Mouse (Mus musculus) hindbrain, embryonic 16.5 days (tissue): ENCODE results near the gene Lmtk2. TPM values are rescaled to one million over a fixed set of nuclear protein-coding genes. Genes with fewer than 3 reads are reported as not detected.

Experiments used
- ATAC-seq: fragments of 200-750 bp; cut with Nextera tagmentation; 2 replicates; pipeline ENCODE4 v1.8.0; 2017; ENCODE audit warnings: moderate TSS enrichment, moderate library complexity
- H3K27ac ChIP-seq: fragments of 300-500 bp; sonication (generic); 2 replicates; pipeline ENCODE4 v1.5.1; 2014; ENCODE audit warnings: low read depth, mild to moderate bottlenecking, control low read depth, low read length, moderate library complexity
- H3K27me3 ChIP-seq: fragments of 300-500 bp; sonication (generic); replicated peaks from 2 replicates; pipeline ENCODE4 v1.6.1; 2014; ENCODE audit warnings: low read length; ENCODE audit not compliant: control insufficient read depth, insufficient read depth
- H3K36me3 ChIP-seq: fragments of 300-500 bp; sonication (generic); 2 replicates; pipeline ENCODE4 v1.6.1; 2014; ENCODE audit warnings: mild to moderate bottlenecking, low read length, moderate library complexity, mixed read lengths; ENCODE audit not compliant: control insufficient read depth, insufficient read depth
- H3K4me1 ChIP-seq: fragments of 300-500 bp; sonication (generic); 2 replicates; pipeline ENCODE4 v1.6.1; 2014; ENCODE audit warnings: low read depth, low read length; ENCODE audit not compliant: control insufficient read depth, insufficient read depth
- H3K4me2 ChIP-seq: fragments of 300-500 bp; sonication (generic); 2 replicates; pipeline ENCODE4 v1.6.1; 2014; ENCODE audit warnings: mild to moderate bottlenecking, low read length, control low read depth, moderate library complexity
- H3K4me3 ChIP-seq: fragments of 300-500 bp; sonication (generic); 2 replicates; pipeline ENCODE4 v1.5.1; 2014; ENCODE audit warnings: mild to moderate bottlenecking, low read length, control low read depth, moderate library complexity
- H3K9ac ChIP-seq: fragments of 300-500 bp; sonication (generic); 2 replicates; pipeline ENCODE4 v1.6.1; 2014; ENCODE audit warnings: low read depth, mild to moderate bottlenecking, control low read depth, low read length, moderate library complexity
- H3K9me3 ChIP-seq: fragments of 300-500 bp; sonication (generic); 2 replicates; pipeline ENCODE4 v1.6.1; 2014; ENCODE audit warnings: mild to moderate bottlenecking, low read length, moderate library complexity; ENCODE audit not compliant: control insufficient read depth
- WGBS: fragments of 180-500 bp; shearing (Covaris S2); extraction: QIAGEN DNeasy Blood & Tissue Kit; methylation state at CpG from one replicate; pipeline ENCODE4 v1.1.7; 2014; 5-methylcytosine and 5-hydroxymethylcytosine counted together
- polyA plus RNA-seq: library from polyadenylated mRNA; unstranded; fragments of >200 nt; fragmentation: Nextera tagmentation; extraction: Ambion mirVana; gene quantifications from 2 replicates; pipeline ENCODE4 v1.2.1, GENCODE M21; 2015

Gene Lmtk2
- polyA plus RNA-seq, 1 experiment from 2014 or later = 9.1 TPM

- peak; percentile 69 for ATAC-seq
- 19% methylated on average over 4 of the region's 4 CpGs for WGBS
- H3K9me3 ChIP-seq = no peaks in the 10 kb centered on the region
- H3K27me3 ChIP-seq = no peaks in the 10 kb centered on the region
- no peak overlapping the region for H3K9ac ChIP-seq
- peaks cover 18% of the 10 kb centered on the region for H3K36me3 ChIP-seq
- H3K4me3 ChIP-seq = no peak overlapping the region
- H3K4me2 ChIP-seq = no peak overlapping the region
- no peaks in the 10 kb centered on the region for H3K4me1 ChIP-seq
- no peak overlapping the region for H3K27ac ChIP-seq
These were observed 58.4 kb downstream of the Lmtk2 start for GRCm38 (mm10) chr5:144158604-144159003.

- Histone ChIP-seq H3K4me1 (no peaks in the 10 kb centered on the region), H3K9ac (no peak overlapping the region), H3K36me3 (peaks cover 20% of the 10 kb centered on the region), H3K4me2 (no peak overlapping the region), H3K4me3 (no peak overlapping the region), H3K9me3 (no peaks in the 10 kb centered on the region), H3K27ac (no peak overlapping the region), H3K27me3 (no peaks in the 10 kb centered on the region)
- 0 out of 2 replicates have a peak, but pooled peaks have one; percentile 17 for ATAC-seq
- 82% methylated on average over 8 of the region's 8 CpGs for WGBS
These were observed 58.9 kb downstream of the Lmtk2 start for GRCm38 (mm10) chr5:144159137-144159536.

- Histone ChIP-seq H3K27ac (no peak overlapping the region), H3K4me1 (no peaks in the 10 kb centered on the region), H3K36me3 (peaks cover 25% of the 10 kb centered on the region), H3K9me3 (no peaks in the 10 kb centered on the region), H3K4me3 (no peak overlapping the region), H3K27me3 (no peaks in the 10 kb centered on the region), H3K9ac (no peak overlapping the region), H3K4me2 (no peak overlapping the region)
- WGBS = 93% methylated on average over 5 of the region's 5 CpGs
- ATAC-seq = no peak
These were observed 62.0 kb downstream of the Lmtk2 start for GRCm38 (mm10) chr5:144162080-144162812.

GRCm38 (mm10) chr5:144162813-144163517 lies 62.7 kb downstream of the Lmtk2 start:
- no peak overlapping the region for H3K4me2 ChIP-seq
- 85% methylated on average over 10 of the region's 10 CpGs for WGBS
- H3K9me3 ChIP-seq = no peaks in the 10 kb centered on the region
- H3K27me3 ChIP-seq = no peaks in the 10 kb centered on the region
- no peaks in the 10 kb centered on the region for H3K4me1 ChIP-seq
- ATAC-seq = no peak
- H3K4me3 ChIP-seq = no peak overlapping the region
- H3K9ac ChIP-seq = no peak overlapping the region
- H3K27ac ChIP-seq = no peak overlapping the region
- H3K36me3 ChIP-seq = peaks cover 17% of the 10 kb centered on the region

GRCm38 (mm10) chr5:144165756-144166155 lies 65.5 kb downstream of the Lmtk2 start:
- no peak overlapping the region for H3K4me3 ChIP-seq
- no peak for ATAC-seq
- no peaks in the 10 kb centered on the region for H3K9me3 ChIP-seq
- H3K27me3 ChIP-seq = no peaks in the 10 kb centered on the region
- H3K36me3 ChIP-seq = peaks cover 20% of the 10 kb centered on the region
- no peaks in the 10 kb centered on the region for H3K4me1 ChIP-seq
- no peak overlapping the region for H3K27ac ChIP-seq
- no peak overlapping the region for H3K4me2 ChIP-seq
- 89% methylated on average over 3 of the region's 3 CpGs for WGBS
- H3K9ac ChIP-seq = no peak overlapping the region

GRCm38 (mm10) chr5:144169275-144169975 lies 69.2 kb downstream of the Lmtk2 start:
- ATAC-seq = no peak
- Histone ChIP-seq H3K27me3 (no peaks in the 10 kb centered on the region), H3K27ac (no peak overlapping the region), H3K4me1 (no peaks in the 10 kb centered on the region), H3K4me2 (no peak overlapping the region), H3K4me3 (no peak overlapping the region), H3K9ac (no peak overlapping the region), H3K9me3 (no peaks in the 10 kb centered on the region), H3K36me3 (peaks cover 34% of the 10 kb centered on the region)
- 74% methylated on average over 8 of the region's 8 CpGs for WGBS

GRCm38 (mm10) chr5:144173648-144174047 lies 73.4 kb downstream of the Lmtk2 start:
- H3K27ac ChIP-seq = no peak overlapping the region
- no peak overlapping the region for H3K4me2 ChIP-seq
- ATAC-seq = no peak
- no peaks in the 10 kb centered on the region for H3K4me1 ChIP-seq
- 95% methylated on average over 18 of the region's 18 CpGs for WGBS
- peaks cover 40% of the 10 kb centered on the region for H3K36me3 ChIP-seq
- H3K9me3 ChIP-seq = no peaks in the 10 kb centered on the region
- H3K9ac ChIP-seq = no peak overlapping the region
- no peaks in the 10 kb centered on the region for H3K27me3 ChIP-seq
- no peak overlapping the region for H3K4me3 ChIP-seq

- 83% methylated on average over 6 of the region's 6 CpGs for WGBS
- Histone ChIP-seq H3K27me3 (no peaks in the 10 kb centered on the region), H3K9ac (no peak overlapping the region), H3K4me2 (no peak overlapping the region), H3K27ac (no peak overlapping the region), H3K4me1 (no peaks in the 10 kb centered on the region), H3K4me3 (no peak overlapping the region), H3K36me3 (peaks cover 26% of the 10 kb centered on the region), H3K9me3 (no peaks in the 10 kb centered on the region)
- ATAC-seq = no peak
These were observed 78.0 kb downstream of the Lmtk2 start for GRCm38 (mm10) chr5:144178216-144178615.

GRCm38 (mm10) chr5:144181249-144181648 lies 81.0 kb downstream of the Lmtk2 start:
- Histone ChIP-seq H3K9me3 (no peaks in the 10 kb centered on the region), H3K9ac (no peak overlapping the region), H3K4me3 (no peak overlapping the region), H3K4me2 (no peak overlapping the region), H3K27ac (no peak overlapping the region), H3K36me3 (peaks cover 10% of the 10 kb centered on the region), H3K4me1 (no peaks in the 10 kb centered on the region), H3K27me3 (no peaks in the 10 kb centered on the region)
- no peak for ATAC-seq
- 94% methylated on average over 7 of the region's 7 CpGs for WGBS
